Comparison of ENCODE assay signal across 24 mouse cellular contexts in the genomic region with DNA sequence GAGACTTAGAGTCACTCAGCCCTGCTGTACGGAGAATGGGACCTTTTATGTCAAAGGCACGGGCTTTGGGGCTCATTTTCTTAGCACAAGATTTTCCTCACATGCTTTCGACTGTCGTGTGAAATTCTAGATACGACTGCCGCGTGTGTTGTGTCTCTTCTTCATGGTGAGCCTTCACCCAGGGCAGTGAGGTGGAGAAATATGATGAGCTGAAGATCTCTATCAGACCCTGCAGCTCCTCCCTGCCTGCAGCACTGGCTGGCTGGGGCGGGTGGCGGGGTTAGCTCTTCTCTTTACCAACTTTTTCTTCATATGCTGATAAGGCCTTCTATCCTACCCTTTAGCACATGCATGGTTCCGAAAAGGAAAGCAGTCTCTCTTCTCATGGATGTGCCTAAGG. TPM values are rescaled to one million over a fixed set of nuclear protein-coding genes. Genes with fewer than 3 reads are reported as not detected.
A peak's percentile ranks its signal among the peaks of the same experiment; 100 is the strongest.
DNase-seq lines count a peak whose midpoint lies in the region; ATAC-seq and TF ChIP-seq lines count a peak whose summit lies in the region.
"Had no signal": no experiment of that assay in that cellular context is flagged by ENCODE, and none has a peak within 500 bp of the region (broad histone marks: within the 10 kb centered on the region; RNA-seq: fewer than 3 reads in every experiment).

No protein-coding gene starts in this region.

- DNase-seq in heart, adult 11 months = peak; percentile 80
- DNase-seq in lung, postnatal 14 days = no peak
- DNase-seq in G1E (ENCODE audit: low spot score) = peak; percentile 37
- no peak for DNase-seq in right cerebral cortex, postnatal 25 days
- DNase-seq: adrenal gland, postnatal 10 days; adrenal gland, postnatal 36 days; cerebellum, adult 18-20 months; cerebellum, adult 9-10 months; cerebellum, postnatal 14 days; gastrocnemius, postnatal 10 days; gastrocnemius, postnatal 36 days; heart, postnatal 10 days; heart, postnatal 36 days had no signal

- no peak overlapping the region for H3K4me2 ChIP-seq in heart, embryonic 11.5 days
- H3K4me2 ChIP-seq in lung, embryonic 15.5 days = no peak overlapping the region
- H3K4me2 ChIP-seq: forebrain, embryonic 13.5 days; heart, embryonic 12.5 days; heart, embryonic 15.5 days; hindbrain, embryonic 13.5 days had no signal

- no peak for ATAC-seq in heart, embryonic 11.5 days (replicated peaks; ENCODE audit: insufficient number of reproducible peaks, low FRiP score, low TSS enrichment)
- no peak; the same call in 1 of the 2 replicates for ATAC-seq in lung, embryonic 15.5 days (ENCODE audit: borderline replicate concordance, extremely low read depth, low FRiP score, low TSS enrichment)
- peak; percentile 70 for ATAC-seq in G1E (ENCODE audit: extremely low read depth, insufficient number of reproducible peaks, low FRiP score, poor library complexity, severe bottlenecking)
- ATAC-seq: forebrain, embryonic 13.5 days; forebrain, embryonic 16.5 days; hindbrain, embryonic 16.5 days; Patski had no signal

- no peak for TF ChIP-seq CTCF in G1E (IDR thresholded peaks at IDR 0.05; ENCODE audit: low read depth, low read length)

- WGBS in heart, embryonic 11.5 days (ENCODE audit: insufficient replicate concordance) = 81% methylated on average over 10 of the region's 10 CpGs
- 57% methylated on average over 10 of the region's 10 CpGs for WGBS in lung, embryonic 15.5 days

- no peaks in the 10 kb centered on the region for H3K4me1 ChIP-seq in heart, embryonic 11.5 days (ENCODE audit: control insufficient read depth, insufficient read depth, low read length)
- H3K4me1 ChIP-seq in lung, embryonic 15.5 days = 0 out of 2 replicates have a peak, but pooled peaks cover 5% of the 10 kb centered on the region
- H3K4me1 ChIP-seq in G1E (ENCODE audit: insufficient read depth, low read depth, low read length) = peaks cover 47% of the 10 kb centered on the region
- H3K4me1 ChIP-seq: forebrain, embryonic 10.5 days; forebrain, embryonic 13.5 days; heart, embryonic 12.5 days; heart, embryonic 15.5 days; hindbrain, embryonic 10.5 days; hindbrain, embryonic 13.5 days had no signal

- H3K9ac ChIP-seq in heart, embryonic 11.5 days (ENCODE audit: low read depth, low read length) = no peak overlapping the region
- H3K9ac ChIP-seq in lung, embryonic 15.5 days = no peak overlapping the region
- H3K9ac ChIP-seq: forebrain, embryonic 13.5 days; heart, embryonic 12.5 days; heart, embryonic 15.5 days; hindbrain, embryonic 13.5 days had no signal

- H3K4me3 ChIP-seq in heart, embryonic 11.5 days (ENCODE audit: low read depth, low read length) = no peak overlapping the region
- no peak overlapping the region for H3K4me3 ChIP-seq in lung, embryonic 15.5 days
- H3K4me3 ChIP-seq in G1E (ENCODE audit: low read depth, low read length) = peak overlapping the region; percentile 17; the same call in 1 of the 2 replicates
- H3K4me3 ChIP-seq: forebrain, embryonic 10.5 days; forebrain, embryonic 13.5 days; heart, embryonic 12.5 days; heart, embryonic 15.5 days; hindbrain, embryonic 10.5 days; hindbrain, embryonic 13.5 days had no signal

- no peaks in the 10 kb centered on the region for H3K36me3 ChIP-seq in heart, embryonic 11.5 days (ENCODE audit: control insufficient read depth, insufficient read depth, low read length)
- H3K36me3 ChIP-seq in lung, embryonic 15.5 days = no peaks in the 10 kb centered on the region
- H3K36me3 ChIP-seq in G1E (replicated peaks) = no peaks in the 10 kb centered on the region
- H3K36me3 ChIP-seq: forebrain, embryonic 10.5 days; heart, embryonic 12.5 days; heart, embryonic 15.5 days; hindbrain, embryonic 10.5 days; hindbrain, embryonic 13.5 days had no signal

- no peaks in the 10 kb centered on the region for H3K9me3 ChIP-seq in heart, embryonic 11.5 days (replicated peaks; ENCODE audit: control insufficient read depth, low read length)
- H3K9me3 ChIP-seq in lung, embryonic 15.5 days = no peaks in the 10 kb centered on the region
- H3K9me3 ChIP-seq in G1E (replicated peaks) = no peaks in the 10 kb centered on the region
- H3K9me3 ChIP-seq: forebrain, embryonic 10.5 days; forebrain, embryonic 13.5 days; heart, embryonic 12.5 days; heart, embryonic 15.5 days; hindbrain, embryonic 10.5 days; hindbrain, embryonic 13.5 days had no signal

- no peaks in the 10 kb centered on the region for H3K27me3 ChIP-seq in heart, embryonic 11.5 days (ENCODE audit: control insufficient read depth, insufficient read depth, low read length)
- H3K27me3 ChIP-seq in lung, embryonic 15.5 days = no peaks in the 10 kb centered on the region
- peaks cover 2% of the 10 kb centered on the region; the same call in 1 of the 2 replicates for H3K27me3 ChIP-seq in G1E (ENCODE audit: insufficient read depth, low read length)
- H3K27me3 ChIP-seq: forebrain, embryonic 13.5 days; heart, embryonic 12.5 days; heart, embryonic 15.5 days; hindbrain, embryonic 13.5 days; Patski had no signal

- no peak overlapping the region for H3K27ac ChIP-seq in heart, embryonic 11.5 days (ENCODE audit: low read depth, low read length)
- peak overlapping the region; percentile 48; the same call in 1 of the 2 replicates for H3K27ac ChIP-seq in lung, embryonic 15.5 days
- H3K27ac ChIP-seq: forebrain, embryonic 10.5 days; forebrain, embryonic 13.5 days; heart, embryonic 15.5 days; hindbrain, embryonic 10.5 days had no signal

RNA-seq across cellular contexts. Expression of a gene that starts 20.1 kb away (rescaled TPM):
- 13.7 and 14.7 TPM in 2 replicates for polyA plus RNA-seq in heart, embryonic 11.5 days (2014; fragmentation: Nextera tagmentation; extraction: Ambion mirVana)
- 16.3 and 16.5 TPM in 2 replicates for polyA plus RNA-seq in lung, embryonic 15.5 days (2015; fragmentation: Nextera tagmentation; extraction: Ambion mirVana)
- 118 and 147 TPM in 2 replicates for total RNA-seq in G1E (2014; fragmentation: Nextera tagmentation)
- total RNA-seq in G1E (2017) = 62.0 and 73.3 TPM in 2 replicates
- polyA plus RNA-seq in G1E (2012) = 6.0 and 6.1 TPM in 2 replicates

RNA-seq across cellular contexts. Expression of a gene that starts 20.1 kb away (rescaled TPM):
- 67.0 and 68.4 TPM in 2 replicates for polyA plus RNA-seq in heart, embryonic 11.5 days (2014; fragmentation: Nextera tagmentation; extraction: Ambion mirVana)
- 80.2 and 84.1 TPM in 2 replicates for polyA plus RNA-seq in lung, embryonic 15.5 days (2015; fragmentation: Nextera tagmentation; extraction: Ambion mirVana)
- 63.7 and 71.9 TPM in 2 replicates for total RNA-seq in G1E (2014; fragmentation: Nextera tagmentation)
- 29.5 and 31.0 TPM in 2 replicates for total RNA-seq in G1E (2017)
- polyA plus RNA-seq in G1E (2012) = 8.4 and 8.5 TPM in 2 replicates

Comparison
In these comparisons a context has a peak if more than half of its experiments do, and no peak if none do; other contexts are left out.
1. DNase-seq: peak in heart, adult 11 months (single experiment) and G1E (single experiment); none in lung, postnatal 14 days (single experiment) and right cerebral cortex, postnatal 25 days (single experiment).